Mouse (Mus musculus) embryonic facial prominence, embryonic 10.5 days (tissue): ENCODE results near the gene Rnf168. TPM values are rescaled to one million over a fixed set of nuclear protein-coding genes. Genes with fewer than 3 reads are reported as not detected.
A peak's percentile ranks its signal among the peaks of the same experiment; 100 is the strongest.

ENCODE experiments used
- microRNA counts: library from miRNA; unstranded; fragments of <30 nt; microRNA quantifications from one replicate; lab custom pipeline; 2017
- microRNA-seq: library from miRNA; unstranded; fragments of <30 nt; microRNA quantifications from one replicate; pipeline ENCODE4, GENCODE M21; 2017
- polyA plus RNA-seq: library from polyadenylated mRNA; unstranded; fragments of >200 nt; fragmentation: Nextera tagmentation; extraction: Ambion mirVana; gene quantifications from 2 replicates; pipeline ENCODE4 v1.2.1, GENCODE M21; 2016

Rnf168 gene
- polyA plus RNA-seq, 1 experiment from 2014 or later, result 29.0 TPM

MicroRNAs encoded within 50 kb of the gene (microRNA counts, 519-probe panel; counts per million panel counts)
- microRNA mmu-miR-1946a (lab: Ali Mortazavi, UCI), result 188 counts per million, percentile 57 among the panel's probes with 10 or more counts

Small RNA genes within 50 kb of the gene (microRNA-seq; reads per million reads assigned to microRNA genes)
- not detected for gene Mir1946a

Other genes starting within 250 kb of the Rnf168 start
- gene Pak2, start 198.1 kb upstream of the Rnf168 start, polyA plus RNA-seq, result 39.4 and 42.4 TPM in 2 replicates
- 151 and 152 TPM in 2 replicates for gene Pigx, start 177.7 kb upstream of the Rnf168 start, polyA plus RNA-seq
- 36.5 and 36.7 TPM in 2 replicates for gene Cep19, start 177.7 kb upstream of the Rnf168 start, polyA plus RNA-seq
- gene Nrros, start 111.9 kb upstream of the Rnf168 start, polyA plus RNA-seq, result 7.3 and 8.1 TPM in 2 replicates
- not detected in 2 replicates for gene Bex6, start 97.6 kb upstream of the Rnf168 start, polyA plus RNA-seq
- gene Fbxo45, start 30.3 kb upstream of the Rnf168 start, polyA plus RNA-seq, result 13.8 and 15.4 TPM in 2 replicates
- gene Wdr53, start 30.2 kb upstream of the Rnf168 start, polyA plus RNA-seq, result 19.0 and 19.4 TPM in 2 replicates
- not detected in 2 replicates for gene Smco1, start 6.0 kb upstream of the Rnf168 start, polyA plus RNA-seq
- 27.0 and 32.2 TPM in 2 replicates for gene Ubxn7, start 54.8 kb downstream of the Rnf168 start, polyA plus RNA-seq
- not detected in 2 replicates for gene Tm4sf19, start 123.0 kb downstream of the Rnf168 start, polyA plus RNA-seq
- 32.5 and 34.1 TPM in 2 replicates for gene Tctex1d2, start 142.2 kb downstream of the Rnf168 start, polyA plus RNA-seq
- gene Pcyt1a, start 153.5 kb downstream of the Rnf168 start, polyA plus RNA-seq, result 43.8 and 46.4 TPM in 2 replicates
- gene Slc51a, start 210.4 kb downstream of the Rnf168 start, polyA plus RNA-seq, result 0.24 and 0.39 TPM in 2 replicates
- not detected in 2 replicates for gene Zdhhc19, start 218.8 kb downstream of the Rnf168 start, polyA plus RNA-seq